Mouse (Mus musculus) heart, postnatal 0 days (tissue): ENCODE results near the gene Psma6.

Experiments
- CTCF ChIP-seq: IDR thresholded peaks from 2 replicates; pipeline ENCODE4 v1.5.1; 2016; ENCODE audit warnings: antibody characterized with exemption, control low read depth, low read depth
- EP300 ChIP-seq: IDR thresholded peaks from 2 replicates; pipeline ENCODE4 v1.6.1; 2016; ENCODE audit warnings: antibody characterized with exemption, low read depth

- TF ChIP-seq CTCF, result no peak
- no peak for TF ChIP-seq EP300
These were observed 82.2 kb downstream of the Psma6 start for GRCm38 (mm10) chr12:55466088-55466701.
